Mouse (Mus musculus): ENCODE results near the gene Poldip2. TPM values are rescaled to one million over a fixed set of nuclear protein-coding genes. Genes with fewer than 3 reads are reported as not detected.
A peak's percentile ranks its signal among the peaks of the same experiment; 100 is the strongest.
"Not testable (repeated sequence)": the region's sequence is repeated elsewhere in the genome, so short reads cannot be mapped to it uniquely, and the experiment has no call there.

Gene Poldip2
- polyA plus RNA-seq, 1 experiment from 2014 or later: 182 TPM

DNA sequence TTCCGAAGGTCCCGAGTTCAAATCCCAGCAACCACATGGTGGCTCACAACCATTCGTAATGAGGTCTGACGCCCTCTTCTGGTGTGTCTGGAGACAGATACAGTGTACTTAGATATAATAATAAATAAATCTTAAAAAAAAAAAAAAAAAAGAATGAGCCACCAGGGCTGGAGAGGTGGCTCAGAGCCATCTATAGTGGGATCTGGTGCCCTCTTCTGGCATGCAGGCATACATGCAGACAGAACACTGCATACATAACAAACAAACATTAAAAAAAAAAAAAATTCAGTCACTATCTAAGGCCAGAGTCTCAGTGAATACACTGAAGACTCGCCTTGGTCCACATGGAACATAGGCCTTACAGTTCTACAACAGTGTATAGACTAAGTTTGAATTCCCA is 2.8 kb upstream of the Poldip2 start:
- Histone ChIP-seq H3K9ac (no peak overlapping the region), H3K27me3 (no peaks in the 10 kb centered on the region), H3K4me3 (no peak overlapping the region), H3K4me2 (replicated peaks) (no peak overlapping the region), H3K4me1 (peaks cover 16% of the 10 kb centered on the region), H3K9me3 (no peaks in the 10 kb centered on the region), H3K27ac (no peak overlapping the region), H3K36me3 (peaks cover 49% of the 10 kb centered on the region)
- no peak for ATAC-seq (ENCODE audit: low FRiP score, low read depth)
- WGBS: 82% methylated on average over 5 of the region's 5 CpGs

GRCm38 (mm10) chr11:78513106-78513790 is 1.3 kb downstream of the Poldip2 start:
- H3K9ac ChIP-seq: peak overlapping the region; percentile 98

GRCm38 (mm10) chr11:78515549-78516325 is 3.7 kb downstream of the Poldip2 start:
- no peak overlapping the region for H3K9ac ChIP-seq
- no peak overlapping the region for H3K27ac ChIP-seq
- peaks cover 15% of the 10 kb centered on the region for H3K4me1 ChIP-seq
- no peaks in the 10 kb centered on the region for H3K27me3 ChIP-seq
- H3K9me3 ChIP-seq: no peaks in the 10 kb centered on the region
- 56% methylated on average over 2 of the region's 2 CpGs for WGBS
- ATAC-seq (ENCODE audit: low FRiP score, low read depth): no peak
- H3K4me3 ChIP-seq: no peak overlapping the region
- no peak overlapping the region for H3K4me2 ChIP-seq (replicated peaks)
- peaks cover 66% of the 10 kb centered on the region for H3K36me3 ChIP-seq

More at GRCm38 (mm10) chr11:78513106-78513790, 1.3 kb downstream of the Poldip2 start:
- Histone ChIP-seq H3K4me3 (peak overlapping the region; percentile 92), H3K27ac (no peak overlapping the region), H3K9me3 (no peaks in the 10 kb centered on the region), H3K4me2 (replicated peaks) (peak overlapping the region; percentile 89), H3K27me3 (no peaks in the 10 kb centered on the region), H3K36me3 (peaks cover 54% of the 10 kb centered on the region), H3K4me1 (peaks cover 16% of the 10 kb centered on the region)
- no peak for ATAC-seq (ENCODE audit: low FRiP score, low read depth)
- WGBS: 81% methylated on average over 3 of the region's 3 CpGs

GRCm38 (mm10) chr11:78518931-78519330 is 6.9 kb downstream of the Poldip2 start:
- H3K4me3 ChIP-seq: no peak overlapping the region
- no peak overlapping the region for H3K9ac ChIP-seq
- peak overlapping the region; percentile 15; the same call in 1 of the 2 replicates for H3K27ac ChIP-seq
- no peak overlapping the region for H3K4me2 ChIP-seq (replicated peaks)
- H3K9me3 ChIP-seq: no peaks in the 10 kb centered on the region
- ATAC-seq (ENCODE audit: low FRiP score, low read depth): no peak
- H3K36me3 ChIP-seq: peaks cover 94% of the 10 kb centered on the region
- H3K27me3 ChIP-seq: no peaks in the 10 kb centered on the region
- no peaks in the 10 kb centered on the region for H3K4me1 ChIP-seq
- WGBS: 95% methylated on average over 10 of the region's 10 CpGs

DNA sequence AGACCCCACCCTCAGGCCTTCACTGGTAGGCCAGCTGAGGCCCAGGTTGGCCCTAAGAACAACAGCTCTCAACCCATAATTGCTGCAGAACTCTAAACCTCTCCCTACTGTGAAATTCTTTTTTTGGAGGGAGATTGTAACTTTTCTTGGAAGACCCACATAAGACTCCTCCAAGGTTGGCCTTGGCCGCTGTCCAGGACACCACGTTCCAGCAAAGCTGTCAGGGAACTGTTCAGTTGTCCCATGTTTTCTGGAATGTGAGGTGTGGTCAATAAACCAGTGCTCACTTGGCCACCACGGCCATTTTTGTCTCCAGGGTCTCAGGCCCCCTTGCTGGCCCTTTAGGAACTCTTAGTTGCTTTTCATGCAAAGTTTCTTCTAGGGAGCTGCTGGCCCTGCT is 9.9 kb downstream of the Poldip2 start:
- no peak for ATAC-seq (ENCODE audit: low FRiP score, low read depth)
- no peaks in the 10 kb centered on the region for H3K27me3 ChIP-seq
- no peaks in the 10 kb centered on the region for H3K4me1 ChIP-seq
- peaks cover 96% of the 10 kb centered on the region for H3K36me3 ChIP-seq
- no peak overlapping the region for H3K4me2 ChIP-seq (replicated peaks)
- H3K9ac ChIP-seq: no peak overlapping the region
- no peak overlapping the region for H3K4me3 ChIP-seq
- no peaks in the 10 kb centered on the region for H3K9me3 ChIP-seq
- no peak overlapping the region for H3K27ac ChIP-seq
- WGBS: 90% methylated on average over 3 of the region's 3 CpGs

DNA sequence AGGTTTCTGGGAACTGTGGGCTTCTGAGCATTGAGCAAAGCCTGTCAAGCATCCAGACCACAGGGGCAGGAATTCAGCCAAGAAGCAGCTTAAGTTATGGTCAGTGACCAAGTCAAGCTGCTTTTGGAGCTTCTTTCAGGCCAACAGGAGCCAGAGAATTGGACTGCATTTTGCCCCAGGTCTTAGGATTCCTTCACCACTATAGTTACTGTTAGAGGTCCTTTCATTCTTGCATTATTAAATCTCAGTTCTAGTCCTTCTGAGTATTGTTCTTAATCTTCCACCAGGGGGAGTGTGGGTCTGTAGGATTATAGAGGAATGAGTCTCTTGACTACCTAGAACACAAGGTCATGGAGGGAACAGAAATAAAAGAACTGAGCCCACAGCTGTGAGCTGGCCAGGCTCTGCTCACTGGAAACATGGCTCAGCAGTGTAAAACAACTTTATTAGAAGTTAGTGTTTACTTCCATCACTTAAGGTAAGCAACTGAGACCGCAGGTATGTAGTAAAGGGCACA is 10.5 kb downstream of the Poldip2 start:
- H3K9ac ChIP-seq: no peak overlapping the region
- no peak overlapping the region for H3K4me2 ChIP-seq (replicated peaks)
- 89% methylated on average over 1 of the region's 1 CpGs for WGBS
- H3K4me1 ChIP-seq: no peaks in the 10 kb centered on the region
- H3K27ac ChIP-seq: no peak overlapping the region
- no peak overlapping the region for H3K4me3 ChIP-seq
- peaks cover 100% of the 10 kb centered on the region for H3K36me3 ChIP-seq
- ATAC-seq (ENCODE audit: low FRiP score, low read depth): no peak
- H3K9me3 ChIP-seq: no peaks in the 10 kb centered on the region
- H3K27me3 ChIP-seq: no peaks in the 10 kb centered on the region

DNA sequence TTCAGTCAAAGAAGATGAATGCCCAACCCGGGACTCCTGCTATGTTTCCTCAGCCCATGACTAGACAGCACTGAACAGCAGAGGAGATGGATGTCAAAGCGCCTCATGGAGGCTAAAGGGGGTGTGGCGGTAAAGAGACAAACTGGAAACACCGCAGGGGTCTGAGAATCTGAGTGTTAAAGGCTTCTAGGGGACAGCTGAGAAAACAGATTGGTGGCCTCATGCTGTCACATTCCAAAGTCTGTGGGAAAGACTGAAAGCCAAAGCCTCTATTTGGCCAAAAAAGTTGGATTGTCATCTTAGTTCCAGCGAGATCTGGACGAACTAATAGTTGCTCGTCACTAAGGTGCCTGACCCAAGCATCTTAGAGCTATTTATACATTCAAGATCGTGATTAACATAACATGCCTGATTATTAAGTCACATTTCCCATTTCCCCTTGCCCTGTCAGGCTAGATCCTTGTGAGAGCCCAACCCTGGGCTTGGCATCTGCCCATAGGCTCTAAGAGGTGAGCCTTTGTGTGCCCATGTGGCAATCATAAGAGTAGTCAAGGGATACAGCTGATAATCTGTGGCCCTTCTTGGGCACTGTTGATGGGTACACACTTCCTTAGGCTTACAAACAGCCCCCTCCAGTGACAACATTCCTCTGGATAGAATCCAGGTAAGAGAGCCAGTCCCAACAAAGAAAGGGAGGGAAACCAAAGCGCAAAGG is 11.4 kb downstream of the Poldip2 start:
- WGBS: 90% methylated on average over 9 of the region's 9 CpGs
- no peaks in the 10 kb centered on the region for H3K27me3 ChIP-seq
- no peak overlapping the region for H3K4me3 ChIP-seq
- H3K36me3 ChIP-seq: peaks cover 100% of the 10 kb centered on the region
- no peak for ATAC-seq (ENCODE audit: low FRiP score, low read depth)
- no peaks in the 10 kb centered on the region for H3K9me3 ChIP-seq
- no peak overlapping the region for H3K9ac ChIP-seq
- no peaks in the 10 kb centered on the region for H3K4me1 ChIP-seq
- H3K4me2 ChIP-seq (replicated peaks): no peak overlapping the region
- H3K27ac ChIP-seq: no peak overlapping the region

- no peaks in the 10 kb centered on the region for H3K4me1 ChIP-seq
- H3K4me2 ChIP-seq (replicated peaks): no peak overlapping the region
- peaks cover 100% of the 10 kb centered on the region for H3K36me3 ChIP-seq
- H3K4me3 ChIP-seq: no peak overlapping the region
- H3K9ac ChIP-seq: no peak overlapping the region
- H3K27ac ChIP-seq: no peak overlapping the region
- H3K27me3 ChIP-seq: no peaks in the 10 kb centered on the region
- no peak for ATAC-seq (ENCODE audit: low FRiP score, low read depth)
- 81% methylated on average over 2 of the region's 2 CpGs for WGBS
- H3K9me3 ChIP-seq: no peaks in the 10 kb centered on the region
Observed at GRCm38 (mm10) chr11:78524838-78525237, 12.8 kb downstream of the Poldip2 start.

DNA sequence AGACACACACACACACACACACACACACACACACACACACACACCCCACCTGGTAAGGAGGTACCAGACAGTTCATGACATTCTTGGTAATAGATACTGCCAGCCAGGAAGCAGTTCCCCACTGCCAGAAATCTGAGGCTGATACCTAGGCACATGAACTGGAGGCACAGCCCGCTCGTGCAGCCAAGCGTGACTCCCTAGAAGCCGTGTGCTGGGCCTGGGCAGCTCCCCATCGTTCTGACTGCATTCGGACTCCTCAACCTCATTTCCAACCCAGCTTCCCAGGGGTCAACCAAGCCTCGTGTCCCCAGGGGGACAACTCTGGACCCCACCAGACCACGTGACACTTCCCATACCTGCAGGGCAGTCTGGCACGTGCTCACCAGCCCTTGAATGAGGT is 16.7 kb downstream of the Poldip2 start:
- Histone ChIP-seq H3K9me3 (no peaks in the 10 kb centered on the region), H3K4me1 (no peaks in the 10 kb centered on the region), H3K36me3 (peaks cover 79% of the 10 kb centered on the region), H3K27me3 (no peaks in the 10 kb centered on the region), H3K4me3 (no peak overlapping the region), H3K9ac (no peak overlapping the region), H3K4me2 (replicated peaks) (no peak overlapping the region), H3K27ac (no peak overlapping the region)
- WGBS: 91% methylated on average over 9 of the region's 9 CpGs
- ATAC-seq (ENCODE audit: low FRiP score, low read depth): no peak

GRCm38 (mm10) chr11:78530001-78530400 is 18.0 kb downstream of the Poldip2 start:
- Histone ChIP-seq H3K4me2 (replicated peaks) (no peak overlapping the region), H3K36me3 (peaks cover 66% of the 10 kb centered on the region), H3K4me1 (peaks cover 9% of the 10 kb centered on the region), H3K27ac (no peak overlapping the region), H3K27me3 (no peaks in the 10 kb centered on the region), H3K9ac (no peak overlapping the region), H3K9me3 (no peaks in the 10 kb centered on the region), H3K4me3 (no peak overlapping the region)
- ATAC-seq (ENCODE audit: low FRiP score, low read depth): no peak
- WGBS: 93% methylated on average over 12 of the region's 12 CpGs

- Histone ChIP-seq H3K36me3 (peaks cover 56% of the 10 kb centered on the region), H3K4me2 (replicated peaks) (no peak overlapping the region), H3K9ac (no peak overlapping the region), H3K4me1 (peaks cover 12% of the 10 kb centered on the region), H3K4me3 (no peak overlapping the region), H3K9me3 (no peaks in the 10 kb centered on the region), H3K27ac (no peak overlapping the region), H3K27me3 (no peaks in the 10 kb centered on the region)
- ATAC-seq (ENCODE audit: low FRiP score, low read depth): no peak
- 77% methylated on average over 6 of the region's 6 CpGs for WGBS
Observed at GRCm38 (mm10) chr11:78531046-78531445, 19.1 kb downstream of the Poldip2 start.

- H3K27ac ChIP-seq; H3K9ac ChIP-seq; H3K4me3 ChIP-seq; H3K27me3 ChIP-seq; ATAC-seq (ENCODE audit: low FRiP score, low read depth); H3K4me2 ChIP-seq (replicated peaks); H3K9me3 ChIP-seq: not testable (repeated sequence)
- WGBS: 89% methylated on average over 10 of the region's 10 CpGs
- Histone ChIP-seq H3K36me3 (peaks cover 51% of the 10 kb centered on the region), H3K4me1 (peaks cover 12% of the 10 kb centered on the region)
Observed at GRCm38 (mm10) chr11:78531515-78531914, 19.5 kb downstream of the Poldip2 start.

Measured in limb, embryonic 13.5 days (tissue).